Mouse (Mus musculus): ENCODE results near the gene Mrtfa. TPM values are rescaled to one million over a fixed set of nuclear protein-coding genes. Genes with fewer than 3 reads are reported as not detected.

Mrtfa gene
- polyA plus RNA-seq, 1 experiment from 2014 or later = 24.9 TPM

DNA sequence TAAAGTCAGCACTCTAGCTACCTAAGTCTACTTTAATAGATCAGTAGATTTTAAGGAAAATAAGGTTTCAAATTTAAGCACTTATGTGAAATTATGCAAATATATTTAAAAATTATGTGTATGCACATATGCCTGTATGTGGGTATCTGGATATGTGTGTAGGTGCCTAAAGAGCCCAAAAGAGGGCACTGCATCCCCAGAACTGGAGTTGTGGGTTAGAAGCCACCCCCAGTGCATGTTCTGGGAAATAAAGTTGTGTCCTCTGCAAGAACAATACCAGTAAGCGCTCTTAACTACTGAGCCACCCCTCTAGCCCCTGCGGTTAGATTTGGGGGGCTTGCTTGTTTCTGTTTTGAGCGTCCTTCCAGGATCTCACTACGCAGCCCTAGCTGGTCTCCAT lies 113.0 kb downstream of the Mrtfa start:
- no peak overlapping the region for H3K9ac ChIP-seq (ENCODE audit: low read length)
- H3K4me3 ChIP-seq (ENCODE audit: low read length) = no peak overlapping the region
- no peaks in the 10 kb centered on the region for H3K27me3 ChIP-seq (ENCODE audit: control insufficient read depth, insufficient read depth, low read depth, low read length)
- no peaks in the 10 kb centered on the region for H3K9me3 ChIP-seq (ENCODE audit: control insufficient read depth, low read length)
- H3K27ac ChIP-seq (ENCODE audit: low read length) = no peak overlapping the region
- ATAC-seq (ENCODE audit: low read depth) = no peak
- peaks cover 5% of the 10 kb centered on the region; the same call in 1 of the 2 replicates for H3K4me1 ChIP-seq (replicated peaks; ENCODE audit: control insufficient read depth, insufficient read depth, low read length)
- WGBS = 89% methylated on average over 4 of the region's 4 CpGs
- H3K36me3 ChIP-seq (ENCODE audit: control insufficient read depth, insufficient read depth, low read length) = no peaks in the 10 kb centered on the region
- no peak overlapping the region for H3K4me2 ChIP-seq (ENCODE audit: low read depth, low read length)

DNA sequence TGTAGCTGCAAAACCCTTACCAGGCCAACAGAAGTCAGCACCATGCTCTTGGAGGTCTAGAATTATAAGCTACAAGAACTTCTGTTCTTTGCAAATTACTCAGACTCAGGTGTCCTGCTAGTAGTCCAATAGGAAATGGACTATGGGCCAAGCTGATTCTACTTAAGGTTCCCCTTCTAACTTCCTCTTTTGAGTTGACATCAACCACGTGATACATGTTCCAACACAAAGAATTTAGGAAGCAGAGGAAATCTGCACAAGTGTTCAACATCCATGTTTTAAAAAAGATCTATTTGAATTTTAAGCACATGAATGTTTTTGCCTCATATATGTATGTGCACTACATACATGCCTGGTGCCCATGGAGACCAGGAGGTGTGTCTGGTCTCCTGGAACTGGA lies 116.0 kb downstream of the Mrtfa start:
- H3K36me3 ChIP-seq (ENCODE audit: control insufficient read depth, insufficient read depth, low read length) = no peaks in the 10 kb centered on the region
- 77% methylated on average over 1 of the region's 1 CpGs for WGBS
- no peaks in the 10 kb centered on the region for H3K27me3 ChIP-seq (ENCODE audit: control insufficient read depth, insufficient read depth, low read depth, low read length)
- H3K9ac ChIP-seq (ENCODE audit: low read length) = no peak overlapping the region
- ATAC-seq (ENCODE audit: low read depth) = no peak
- H3K4me3 ChIP-seq (ENCODE audit: low read length) = no peak overlapping the region
- H3K4me2 ChIP-seq (ENCODE audit: low read depth, low read length) = no peak overlapping the region
- no peak overlapping the region for H3K27ac ChIP-seq (ENCODE audit: low read length)
- H3K9me3 ChIP-seq (ENCODE audit: control insufficient read depth, low read length) = no peaks in the 10 kb centered on the region
- H3K4me1 ChIP-seq (replicated peaks; ENCODE audit: control insufficient read depth, insufficient read depth, low read length) = no peaks in the 10 kb centered on the region

DNA sequence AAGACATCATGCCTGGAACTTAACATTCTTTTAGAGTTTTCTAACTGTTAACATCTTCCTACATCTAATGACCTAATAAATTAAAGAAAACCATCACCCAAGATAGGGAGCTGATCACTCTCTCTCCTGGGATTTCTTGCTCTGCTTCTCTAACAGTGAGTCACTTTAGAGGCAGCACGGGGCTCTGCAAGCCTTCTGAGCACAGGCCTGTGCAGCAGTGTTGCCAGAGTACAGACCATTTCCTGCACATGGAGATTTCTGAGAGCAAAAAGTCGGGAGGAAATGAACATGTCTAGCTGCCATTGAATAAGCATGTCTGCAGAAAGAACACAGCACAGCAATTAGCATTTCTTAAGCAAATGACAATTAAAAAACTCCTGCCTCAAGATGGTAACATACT lies 116.8 kb downstream of the Mrtfa start:
- no peak for ATAC-seq (ENCODE audit: low read depth)

DNA sequence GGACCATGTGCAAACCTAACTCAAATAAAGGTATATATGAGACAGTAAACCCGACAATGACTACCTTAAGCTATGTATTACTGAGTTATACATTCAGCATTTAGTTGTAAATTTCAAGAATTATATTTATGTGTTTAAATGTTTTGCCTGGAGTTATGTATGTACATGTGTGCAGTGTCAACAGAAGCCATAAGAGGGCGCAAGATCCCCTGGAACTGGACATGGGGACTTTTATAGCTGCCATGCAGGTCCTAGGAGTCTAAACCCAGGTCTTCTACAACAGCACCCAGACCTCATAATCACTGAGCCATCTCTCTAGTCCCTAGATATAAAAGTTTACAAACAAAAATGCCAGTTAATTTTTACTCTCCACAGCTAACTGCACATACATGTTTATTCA lies 117.8 kb downstream of the Mrtfa start:
- Histone ChIP-seq H3K27ac (ENCODE audit: low read length) (no peak overlapping the region), H3K4me1 (replicated peaks; ENCODE audit: control insufficient read depth, insufficient read depth, low read length) (no peaks in the 10 kb centered on the region), H3K36me3 (ENCODE audit: control insufficient read depth, insufficient read depth, low read length) (peaks cover 6% of the 10 kb centered on the region; the same call in 1 of the 2 replicates), H3K4me2 (ENCODE audit: low read depth, low read length) (no peak overlapping the region), H3K9me3 (ENCODE audit: control insufficient read depth, low read length) (peaks cover 3% of the 10 kb centered on the region; the same call in 1 of the 2 replicates), H3K4me3 (ENCODE audit: low read length) (no peak overlapping the region), H3K9ac (ENCODE audit: low read length) (no peak overlapping the region), H3K27me3 (ENCODE audit: control insufficient read depth, insufficient read depth, low read depth, low read length) (no peaks in the 10 kb centered on the region)
- WGBS = 77% methylated on average over 2 of the region's 2 CpGs
- no peak for ATAC-seq (ENCODE audit: low read depth)

More for the DNA sequence above, 116.8 kb downstream of the Mrtfa start:
- no peaks in the 10 kb centered on the region for H3K4me1 ChIP-seq (replicated peaks; ENCODE audit: control insufficient read depth, insufficient read depth, low read length)
- peaks cover 4% of the 10 kb centered on the region; the same call in 1 of the 2 replicates for H3K36me3 ChIP-seq (ENCODE audit: control insufficient read depth, insufficient read depth, low read length)
- 34% methylated on average over 2 of the region's 2 CpGs for WGBS
- H3K9me3 ChIP-seq (ENCODE audit: control insufficient read depth, low read length) = no peaks in the 10 kb centered on the region
- no peak overlapping the region for H3K4me2 ChIP-seq (ENCODE audit: low read depth, low read length)
- H3K27ac ChIP-seq (ENCODE audit: low read length) = no peak overlapping the region
- no peak overlapping the region for H3K9ac ChIP-seq (ENCODE audit: low read length)
- no peak overlapping the region for H3K4me3 ChIP-seq (ENCODE audit: low read length)
- no peaks in the 10 kb centered on the region for H3K27me3 ChIP-seq (ENCODE audit: control insufficient read depth, insufficient read depth, low read depth, low read length)

DNA sequence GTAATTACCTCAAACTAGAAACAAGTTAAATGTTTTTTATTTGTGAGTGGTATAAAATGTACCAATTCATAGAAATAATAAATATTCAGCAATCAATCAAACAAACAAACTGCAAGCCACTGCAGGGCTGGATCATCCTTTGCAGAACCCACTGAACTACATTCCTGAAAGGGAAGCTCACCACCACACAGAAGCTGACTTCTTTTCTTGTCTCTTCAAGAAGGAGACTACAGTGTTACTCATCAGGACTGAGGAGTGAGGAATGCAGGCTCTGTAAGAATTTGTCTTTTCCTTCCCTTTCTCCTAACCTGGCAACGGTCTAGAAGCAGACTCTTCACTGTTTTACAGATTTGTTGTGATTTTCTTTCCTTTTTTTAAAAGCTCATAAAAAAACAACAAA lies 120.1 kb downstream of the Mrtfa start:
- Histone ChIP-seq H3K9ac (ENCODE audit: low read length) (no peak overlapping the region), H3K27me3 (ENCODE audit: control insufficient read depth, insufficient read depth, low read depth, low read length) (no peaks in the 10 kb centered on the region), H3K9me3 (ENCODE audit: control insufficient read depth, low read length) (peaks cover 3% of the 10 kb centered on the region; the same call in 1 of the 2 replicates), H3K4me2 (ENCODE audit: low read depth, low read length) (no peak overlapping the region), H3K36me3 (ENCODE audit: control insufficient read depth, insufficient read depth, low read length) (peaks cover 6% of the 10 kb centered on the region; the same call in 1 of the 2 replicates), H3K4me3 (ENCODE audit: low read length) (no peak overlapping the region), H3K27ac (ENCODE audit: low read length) (no peak overlapping the region), H3K4me1 (replicated peaks; ENCODE audit: control insufficient read depth, insufficient read depth, low read length) (peaks cover 3% of the 10 kb centered on the region; the same call in 1 of the 2 replicates)
- no peak for ATAC-seq (ENCODE audit: low read depth)
- WGBS = 64% methylated on average over 1 of the region's 1 CpGs

DNA sequence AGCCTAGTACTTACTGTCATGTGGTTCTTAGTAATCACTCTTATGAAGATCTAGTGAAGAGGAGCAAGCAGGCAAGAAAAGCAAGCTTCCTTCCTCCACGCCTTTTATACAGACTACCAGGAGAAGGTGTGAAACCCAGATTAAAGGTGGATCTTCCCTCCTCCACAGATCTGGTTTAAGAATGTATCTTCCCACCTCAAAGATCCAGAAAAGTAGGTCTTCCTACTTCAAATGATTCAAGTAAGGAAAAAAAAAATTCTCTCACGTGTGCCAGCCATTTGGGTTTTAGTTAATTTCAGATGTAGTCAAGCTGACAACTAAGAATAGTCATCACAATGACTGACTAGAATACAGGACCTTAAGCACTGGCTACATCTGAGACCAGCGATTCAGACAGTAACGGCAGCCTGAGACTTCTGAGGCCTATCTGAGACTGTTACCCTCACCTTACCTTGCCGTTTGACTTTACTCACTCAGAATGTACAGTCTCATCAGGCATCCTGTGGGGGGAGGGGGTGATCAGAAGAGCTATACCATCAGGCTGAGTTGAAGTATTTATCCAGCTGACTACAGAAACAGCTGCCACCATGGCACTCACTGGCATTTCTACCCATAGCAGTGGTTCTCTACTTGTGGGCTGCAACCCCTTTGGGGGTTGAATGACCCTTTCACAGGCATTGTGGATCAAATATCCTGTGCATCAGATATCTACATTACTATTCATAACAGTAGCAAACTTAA lies 121.7 kb downstream of the Mrtfa start:
- Histone ChIP-seq H3K9me3 (ENCODE audit: control insufficient read depth, low read length) (peaks cover 3% of the 10 kb centered on the region; the same call in 1 of the 2 replicates), H3K27me3 (ENCODE audit: control insufficient read depth, insufficient read depth, low read depth, low read length) (no peaks in the 10 kb centered on the region), H3K9ac (ENCODE audit: low read length) (no peak overlapping the region), H3K4me3 (ENCODE audit: low read length) (no peak overlapping the region), H3K4me2 (ENCODE audit: low read depth, low read length) (no peak overlapping the region), H3K27ac (ENCODE audit: low read length) (no peak overlapping the region), H3K36me3 (ENCODE audit: control insufficient read depth, insufficient read depth, low read length) (peaks cover 6% of the 10 kb centered on the region; the same call in 1 of the 2 replicates), H3K4me1 (replicated peaks; ENCODE audit: control insufficient read depth, insufficient read depth, low read length) (peaks cover 3% of the 10 kb centered on the region; the same call in 1 of the 2 replicates)
- no peak for ATAC-seq (ENCODE audit: low read depth)
- 90% methylated on average over 5 of the region's 5 CpGs for WGBS

DNA sequence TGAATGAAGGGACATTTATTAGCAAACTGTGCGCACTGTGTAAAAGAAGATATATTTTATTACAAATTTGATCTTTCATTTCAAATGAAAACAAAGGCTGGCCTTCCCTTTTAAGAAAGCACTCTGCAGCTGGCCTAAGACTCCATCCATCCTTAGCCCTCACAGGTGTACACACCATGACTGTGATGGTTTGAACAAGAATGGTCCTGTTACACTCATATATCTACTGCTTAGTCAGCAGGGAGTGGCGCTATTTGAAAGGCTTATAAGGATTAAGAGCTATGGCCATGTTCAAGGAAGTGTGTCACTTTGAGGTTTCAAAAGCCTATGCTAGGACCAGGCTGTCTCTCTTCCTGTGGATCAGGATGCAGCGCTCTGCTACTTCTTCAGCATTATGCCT lies 122.8 kb downstream of the Mrtfa start:
- H3K4me3 ChIP-seq (ENCODE audit: low read length) = no peak overlapping the region
- peaks cover 5% of the 10 kb centered on the region for H3K4me1 ChIP-seq (replicated peaks; ENCODE audit: control insufficient read depth, insufficient read depth, low read length)
- H3K27ac ChIP-seq (ENCODE audit: low read length) = no peak overlapping the region
- ATAC-seq (ENCODE audit: low read depth) = no peak
- H3K27me3 ChIP-seq (ENCODE audit: control insufficient read depth, insufficient read depth, low read depth, low read length) = no peaks in the 10 kb centered on the region
- peaks cover 6% of the 10 kb centered on the region; the same call in 1 of the 2 replicates for H3K36me3 ChIP-seq (ENCODE audit: control insufficient read depth, insufficient read depth, low read length)
- peaks cover 3% of the 10 kb centered on the region; the same call in 1 of the 2 replicates for H3K9me3 ChIP-seq (ENCODE audit: control insufficient read depth, low read length)
- no peak overlapping the region for H3K9ac ChIP-seq (ENCODE audit: low read length)
- no peak overlapping the region for H3K4me2 ChIP-seq (ENCODE audit: low read depth, low read length)
- 94% methylated on average over 3 of the region's 3 CpGs for WGBS

DNA sequence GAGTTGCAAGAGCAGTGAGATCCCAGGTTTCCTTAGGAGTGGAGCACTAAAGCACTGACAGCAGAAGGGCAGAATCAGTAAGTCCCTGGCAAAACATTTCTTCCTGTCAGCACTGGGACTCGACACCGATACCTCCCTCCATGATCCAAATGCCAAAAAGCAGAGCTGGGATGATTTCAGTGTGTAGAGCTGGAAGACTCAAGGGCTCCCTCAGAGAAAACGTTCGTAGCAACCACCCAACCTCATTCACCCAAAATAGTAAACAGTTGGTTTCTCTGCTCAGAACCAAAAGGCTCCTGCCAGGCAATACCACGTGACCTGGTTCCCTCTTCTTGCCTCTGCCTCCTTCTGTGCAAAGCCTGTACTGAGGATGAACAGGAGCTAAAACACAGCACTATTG lies 123.6 kb downstream of the Mrtfa start:
- Histone ChIP-seq H3K9ac (ENCODE audit: low read length) (no peak overlapping the region), H3K27ac (ENCODE audit: low read length) (no peak overlapping the region), H3K9me3 (ENCODE audit: control insufficient read depth, low read length) (peaks cover 3% of the 10 kb centered on the region; the same call in 1 of the 2 replicates), H3K36me3 (ENCODE audit: control insufficient read depth, insufficient read depth, low read length) (peaks cover 6% of the 10 kb centered on the region; the same call in 1 of the 2 replicates), H3K4me1 (replicated peaks; ENCODE audit: control insufficient read depth, insufficient read depth, low read length) (peaks cover 12% of the 10 kb centered on the region), H3K4me2 (ENCODE audit: low read depth, low read length) (no peak overlapping the region), H3K4me3 (ENCODE audit: low read length) (no peak overlapping the region), H3K27me3 (ENCODE audit: control insufficient read depth, insufficient read depth, low read depth, low read length) (no peaks in the 10 kb centered on the region)
- 51% methylated on average over 5 of the region's 5 CpGs for WGBS
- 0 out of 2 replicates have a peak, but pooled peaks have one; percentile 21 for ATAC-seq (ENCODE audit: low read depth)

DNA sequence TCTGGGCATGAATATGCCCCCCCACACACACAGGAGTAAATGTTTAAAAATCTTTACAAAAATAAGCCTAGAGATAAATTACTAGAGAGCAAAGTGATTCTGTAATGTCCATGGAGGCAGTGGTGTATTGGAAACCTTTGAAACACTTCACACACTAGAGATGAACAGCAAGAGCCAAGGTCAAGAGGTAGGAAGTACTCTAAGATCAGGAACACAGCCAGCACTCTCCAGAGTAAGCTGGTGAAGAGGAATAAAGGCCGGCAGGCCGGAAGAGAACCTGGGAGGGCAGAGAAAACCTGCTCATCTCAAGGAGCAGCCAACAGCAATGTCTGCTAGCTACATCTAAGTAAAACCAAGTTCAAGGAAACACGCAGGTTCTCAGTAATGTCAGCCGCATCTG lies 125.9 kb downstream of the Mrtfa start:
- Histone ChIP-seq H3K9ac (ENCODE audit: low read length) (no peak overlapping the region), H3K27ac (ENCODE audit: low read length) (no peak overlapping the region), H3K27me3 (ENCODE audit: control insufficient read depth, insufficient read depth, low read depth, low read length) (no peaks in the 10 kb centered on the region), H3K4me2 (ENCODE audit: low read depth, low read length) (no peak overlapping the region), H3K4me3 (ENCODE audit: low read length) (no peak overlapping the region), H3K9me3 (ENCODE audit: control insufficient read depth, low read length) (peaks cover 3% of the 10 kb centered on the region; the same call in 1 of the 2 replicates), H3K36me3 (ENCODE audit: control insufficient read depth, insufficient read depth, low read length) (peaks cover 6% of the 10 kb centered on the region; the same call in 1 of the 2 replicates), H3K4me1 (replicated peaks; ENCODE audit: control insufficient read depth, insufficient read depth, low read length) (peaks cover 18% of the 10 kb centered on the region)
- WGBS = 75% methylated on average over 4 of the region's 4 CpGs
- ATAC-seq (ENCODE audit: low read depth) = no peak

Measured in lung, embryonic 16.5 days (tissue).